Mouse (Mus musculus): ENCODE results near the gene Gm14180. TPM values are rescaled to one million over a fixed set of nuclear protein-coding genes. Genes with fewer than 3 reads are reported as not detected.
"Not testable (repeated sequence)": the region's sequence is repeated elsewhere in the genome, so short reads cannot be mapped to it uniquely, and the experiment has no call there.

Gene Gm14180
- total and polyA plus RNA-seq, 2 experiments from 2014 or later = not detected

DNA sequence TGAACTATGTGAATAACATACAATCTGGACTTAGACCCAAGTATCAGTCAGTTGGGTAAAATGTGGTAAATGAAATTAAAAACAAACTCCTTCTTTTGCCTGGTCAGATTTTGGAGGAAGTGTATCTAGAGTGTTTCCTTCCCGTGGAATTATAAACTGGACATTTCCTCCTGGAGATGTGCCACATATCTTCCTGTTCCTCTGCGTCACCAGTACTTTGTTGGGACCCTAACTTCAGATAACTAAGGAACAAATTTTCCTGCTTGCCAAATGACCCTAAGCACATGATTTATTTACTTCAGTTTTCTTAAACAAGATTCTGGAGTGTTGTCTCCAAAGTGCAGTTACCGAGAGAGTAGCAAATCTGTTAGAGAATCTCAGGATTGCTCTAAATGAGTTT is 9.9 kb upstream of the Gm14180 start:
- Histone ChIP-seq H3K4me3 (ENCODE audit: low read depth, low read length) (no peak overlapping the region), H3K36me3 (ENCODE audit: insufficient read depth, low read length) (no peaks in the 10 kb centered on the region), H3K4me2 (ENCODE audit: low read depth, low read length, poor library complexity, severe bottlenecking) (no peak overlapping the region), H3K27me3 (ENCODE audit: insufficient read depth, low read length) (no peaks in the 10 kb centered on the region), H3K9me3 (ENCODE audit: low read length) (no peaks in the 10 kb centered on the region), H3K27ac (ENCODE audit: low read depth, low read length) (no peak overlapping the region), H3K9ac (replicated peaks; ENCODE audit: low read length, poor library complexity, severe bottlenecking) (no peak overlapping the region), H3K4me1 (ENCODE audit: insufficient read depth, low read length) (no peaks in the 10 kb centered on the region)
- TF ChIP-seq CTCF (IDR thresholded peaks at IDR 0.05) = no peak
- ATAC-seq (ENCODE audit: low FRiP score) (no peak), DNase-seq (ENCODE audit: low spot score) (no peak)
- WGBS = 87% methylated on average over 3 of the region's 3 CpGs

DNA sequence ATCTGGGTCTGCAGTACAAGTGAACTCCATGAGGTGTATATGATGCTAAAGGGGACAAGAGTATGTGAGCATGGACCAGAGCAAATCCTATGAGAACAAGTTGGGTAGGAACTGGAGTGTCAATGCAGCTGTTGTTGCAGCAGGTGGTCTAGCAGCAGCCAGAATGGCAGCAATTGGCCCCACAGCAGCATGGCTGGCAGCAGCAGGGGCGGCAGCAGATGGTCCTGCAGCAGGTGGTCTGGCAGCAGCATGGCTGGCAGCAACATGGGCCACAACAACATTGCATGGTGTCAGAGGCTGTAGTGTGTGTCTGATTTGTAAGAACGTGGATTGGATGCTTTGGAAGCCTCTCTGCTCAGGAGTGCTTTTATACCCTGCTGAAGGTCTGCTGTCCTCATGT is 10.0 kb downstream of the Gm14180 start:
- ATAC-seq (ENCODE audit: low FRiP score) (no peak), DNase-seq (ENCODE audit: low spot score) (no peak)
- H3K4me1 ChIP-seq (ENCODE audit: insufficient read depth, low read length) = no peaks in the 10 kb centered on the region
- no peak overlapping the region for H3K4me2 ChIP-seq (ENCODE audit: low read depth, low read length, poor library complexity, severe bottlenecking)
- no peak for TF ChIP-seq CTCF (IDR thresholded peaks at IDR 0.05)
- no peaks in the 10 kb centered on the region for H3K9me3 ChIP-seq (ENCODE audit: low read length)
- no peak overlapping the region for H3K27ac ChIP-seq (ENCODE audit: low read depth, low read length)
- WGBS = 88% methylated on average over 2 of the region's 2 CpGs
- H3K36me3 ChIP-seq (ENCODE audit: insufficient read depth, low read length) = no peaks in the 10 kb centered on the region
- no peaks in the 10 kb centered on the region for H3K27me3 ChIP-seq (ENCODE audit: insufficient read depth, low read length)
- H3K9ac ChIP-seq (replicated peaks; ENCODE audit: low read length, poor library complexity, severe bottlenecking) = no peak overlapping the region
- no peak overlapping the region for H3K4me3 ChIP-seq (ENCODE audit: low read depth, low read length)

DNA sequence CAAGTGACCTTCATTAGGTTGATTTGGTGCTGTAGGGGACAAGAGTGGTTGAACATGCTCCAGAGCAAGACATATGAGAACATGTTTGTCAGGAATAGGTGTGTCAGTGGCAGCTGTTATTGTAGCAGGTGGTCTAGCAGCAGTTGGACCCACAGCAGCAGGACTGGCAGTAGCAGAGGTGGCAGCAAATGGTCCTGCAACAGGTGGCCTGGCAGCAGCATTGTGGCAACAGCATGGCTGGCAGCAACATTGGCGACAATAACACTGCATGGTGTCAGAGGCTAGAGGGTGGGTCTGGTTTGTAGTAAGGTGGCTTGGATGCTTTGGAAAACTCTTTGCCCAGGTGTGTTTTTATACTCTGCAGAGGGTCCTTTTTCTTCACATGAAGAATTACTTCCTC is 15.3 kb downstream of the Gm14180 start:
- Histone ChIP-seq H3K27me3 (ENCODE audit: insufficient read depth, low read length) (no peaks in the 10 kb centered on the region), H3K36me3 (ENCODE audit: insufficient read depth, low read length) (no peaks in the 10 kb centered on the region), H3K9ac (replicated peaks; ENCODE audit: low read length, poor library complexity, severe bottlenecking) (no peak overlapping the region), H3K9me3 (ENCODE audit: low read length) (no peaks in the 10 kb centered on the region), H3K4me1 (ENCODE audit: insufficient read depth, low read length) (no peaks in the 10 kb centered on the region), H3K4me3 (ENCODE audit: low read depth, low read length) (no peak overlapping the region), H3K27ac (ENCODE audit: low read depth, low read length) (no peak overlapping the region), H3K4me2 (ENCODE audit: low read depth, low read length, poor library complexity, severe bottlenecking) (no peak overlapping the region)
- DNase-seq (ENCODE audit: low spot score) = no peak
- no peak for ATAC-seq (ENCODE audit: low FRiP score)
- 95% methylated on average over 1 of the region's 1 CpGs for WGBS
- TF ChIP-seq CTCF (IDR thresholded peaks at IDR 0.05) = no peak

DNA sequence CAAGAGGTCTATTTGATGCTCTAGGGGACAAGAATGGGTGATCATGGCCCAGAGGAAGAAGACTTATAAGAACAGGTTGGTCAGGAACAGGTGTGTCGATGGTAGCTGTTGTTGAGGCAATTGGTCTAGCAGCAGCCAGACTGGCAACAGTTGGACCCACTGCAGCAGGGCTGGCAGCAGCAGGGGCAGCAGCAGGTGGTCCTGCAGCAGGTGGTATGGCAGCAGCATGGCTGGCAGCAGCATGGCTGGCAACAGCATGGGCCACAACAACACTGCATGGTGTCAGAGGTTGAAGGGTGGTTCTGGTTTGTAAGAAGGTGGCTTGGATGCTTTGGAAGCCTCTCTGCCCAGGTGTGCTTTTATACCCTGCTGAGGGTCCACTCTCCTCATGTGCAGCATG is 43.6 kb downstream of the Gm14180 start, which contains the start of gene Gm14190:
Gene Gm14190, minus strand, starts transcription at position 278 of the 400 bp plus-strand sequence.
- ATAC-seq (ENCODE audit: low FRiP score) (no peak), DNase-seq (ENCODE audit: low spot score) (no peak)
- no peak for TF ChIP-seq CTCF (IDR thresholded peaks at IDR 0.05)
- H3K4me1 ChIP-seq (ENCODE audit: insufficient read depth, low read length) = no peaks in the 10 kb centered on the region
- no peak within 1 kb of the TSS for H3K4me2 ChIP-seq (ENCODE audit: low read depth, low read length, poor library complexity, severe bottlenecking)
- 92% methylated on average over 1 of the region's 1 CpGs for WGBS
- H3K27ac ChIP-seq (ENCODE audit: low read depth, low read length) = no peak within 1 kb of the TSS
- H3K27me3 ChIP-seq (ENCODE audit: insufficient read depth, low read length) = no peaks in the 10 kb centered on the region
- H3K9ac ChIP-seq (replicated peaks; ENCODE audit: low read length, poor library complexity, severe bottlenecking) = no peak within 1 kb of the TSS
- H3K9me3 ChIP-seq (ENCODE audit: low read length) = no peaks in the 10 kb centered on the region
- H3K36me3 ChIP-seq (ENCODE audit: insufficient read depth, low read length) = no peaks in the 10 kb centered on the region
- no peak within 1 kb of the TSS for H3K4me3 ChIP-seq (ENCODE audit: low read depth, low read length)

DNA sequence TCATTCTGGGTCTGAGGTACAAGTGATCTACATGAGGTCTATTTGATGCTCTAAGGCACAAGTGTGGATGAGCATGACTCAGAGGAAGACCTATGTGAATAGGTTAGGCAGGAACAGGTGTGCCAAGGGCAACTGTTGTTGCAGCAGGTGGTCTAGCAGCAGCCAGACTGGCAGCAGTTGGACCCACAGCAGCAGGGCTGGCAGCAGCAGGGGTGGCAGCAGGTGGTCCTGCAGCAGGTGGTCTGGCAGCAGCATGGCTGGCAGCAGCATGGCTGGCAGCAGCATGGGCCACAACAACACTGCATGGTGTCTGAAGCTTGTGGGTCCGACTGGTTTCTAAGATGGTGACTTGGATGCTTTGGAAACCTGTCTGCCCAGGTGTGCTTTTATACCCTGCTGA is 48.9 kb downstream of the Gm14180 start:
- H3K9me3 ChIP-seq (ENCODE audit: low read length); DNase-seq (ENCODE audit: low spot score); ATAC-seq (ENCODE audit: low FRiP score); H3K4me2 ChIP-seq (ENCODE audit: low read depth, low read length, poor library complexity, severe bottlenecking); H3K4me3 ChIP-seq (ENCODE audit: low read depth, low read length); H3K36me3 ChIP-seq (ENCODE audit: insufficient read depth, low read length); H3K27me3 ChIP-seq (ENCODE audit: insufficient read depth, low read length); H3K27ac ChIP-seq (ENCODE audit: low read depth, low read length); H3K9ac ChIP-seq (replicated peaks; ENCODE audit: low read length, poor library complexity, severe bottlenecking); H3K4me1 ChIP-seq (ENCODE audit: insufficient read depth, low read length): not testable (repeated sequence)
- WGBS = 89% methylated on average over 1 of the region's 1 CpGs

Other genes starting within 250 kb of the Gm14180 start
Only the 30 nearest of the 41 such genes appear.
- not detected in 2 replicates for gene Krtap3-1, start 167.7 kb downstream of the Gm14180 start, total RNA-seq (2014; rRNA removed)
- not detected in 2 replicates for gene Krtap3-1, start 167.7 kb downstream of the Gm14180 start, polyA plus RNA-seq (2015; fragmentation: Nextera tagmentation; extraction: Ambion mirVana)
- not detected in 2 replicates for gene Krtap1-5, start 153.3 kb downstream of the Gm14180 start, total RNA-seq (2014; rRNA removed)
- gene Krtap1-5, start 153.3 kb downstream of the Gm14180 start, polyA plus RNA-seq (2015; fragmentation: Nextera tagmentation; extraction: Ambion mirVana) = not detected in 2 replicates
- not detected in 2 replicates for gene Krtap1-4, start 150.6 kb downstream of the Gm14180 start, total RNA-seq (2014; rRNA removed)
- not detected in 2 replicates for gene Krtap1-4, start 150.6 kb downstream of the Gm14180 start, polyA plus RNA-seq (2015; fragmentation: Nextera tagmentation; extraction: Ambion mirVana)
- gene Krtap1-3, start 143.0 kb downstream of the Gm14180 start, total RNA-seq (2014; rRNA removed) = not detected in 2 replicates
- gene Krtap1-3, start 143.0 kb downstream of the Gm14180 start, polyA plus RNA-seq (2015; fragmentation: Nextera tagmentation; extraction: Ambion mirVana) = not detected in 2 replicates
- not detected in 2 replicates for gene Krtap9-3, start 136.2 kb downstream of the Gm14180 start, total RNA-seq (2014; rRNA removed)
- not detected in 2 replicates for gene Krtap9-3, start 136.2 kb downstream of the Gm14180 start, polyA plus RNA-seq (2015; fragmentation: Nextera tagmentation; extraction: Ambion mirVana)
- gene Gm11938, start 131.0 kb downstream of the Gm14180 start, total RNA-seq (2014; rRNA removed) = not detected in 2 replicates
- gene Gm11938, start 131.0 kb downstream of the Gm14180 start, polyA plus RNA-seq (2015; fragmentation: Nextera tagmentation; extraction: Ambion mirVana) = not detected in 2 replicates
- gene Gm11937, start 124.1 kb downstream of the Gm14180 start, total RNA-seq (2014; rRNA removed) = not detected in 2 replicates
- gene Gm11937, start 124.1 kb downstream of the Gm14180 start, polyA plus RNA-seq (2015; fragmentation: Nextera tagmentation; extraction: Ambion mirVana) = not detected in 2 replicates
- not detected in 2 replicates for gene Krtap2-4, start 119.4 kb downstream of the Gm14180 start, total RNA-seq (2014; rRNA removed)
- gene Krtap2-4, start 119.4 kb downstream of the Gm14180 start, polyA plus RNA-seq (2015; fragmentation: Nextera tagmentation; extraction: Ambion mirVana) = not detected in 2 replicates
- not detected in 2 replicates for gene Gm11562, start 113.9 kb downstream of the Gm14180 start, total RNA-seq (2014; rRNA removed)
- gene Gm11562, start 113.9 kb downstream of the Gm14180 start, polyA plus RNA-seq (2015; fragmentation: Nextera tagmentation; extraction: Ambion mirVana) = not detected in 2 replicates
- gene Krtap4-1, start 106.1 kb downstream of the Gm14180 start, total RNA-seq (2014; rRNA removed) = not detected in 2 replicates
- not detected in 2 replicates for gene Krtap4-1, start 106.1 kb downstream of the Gm14180 start, polyA plus RNA-seq (2015; fragmentation: Nextera tagmentation; extraction: Ambion mirVana)
- gene Krtap4-2, start 99.2 kb downstream of the Gm14180 start, total RNA-seq (2014; rRNA removed) = not detected in 2 replicates
- gene Krtap4-2, start 99.2 kb downstream of the Gm14180 start, polyA plus RNA-seq (2015; fragmentation: Nextera tagmentation; extraction: Ambion mirVana) = not detected in 2 replicates
- not detected in 2 replicates for gene Krtap4-7, start 90.2 kb downstream of the Gm14180 start, total RNA-seq (2014; rRNA removed)
- gene Krtap4-7, start 90.2 kb downstream of the Gm14180 start, polyA plus RNA-seq (2015; fragmentation: Nextera tagmentation; extraction: Ambion mirVana) = not detected in 2 replicates
- not detected in 2 replicates for gene Gm11555, start 84.1 kb downstream of the Gm14180 start, total RNA-seq (2014; rRNA removed)
- gene Gm11555, start 84.1 kb downstream of the Gm14180 start, polyA plus RNA-seq (2015; fragmentation: Nextera tagmentation; extraction: Ambion mirVana) = not detected in 2 replicates
- not detected in 2 replicates for gene Gm11563, start 75.3 kb downstream of the Gm14180 start, total RNA-seq (2014; rRNA removed)
- gene Gm11563, start 75.3 kb downstream of the Gm14180 start, polyA plus RNA-seq (2015; fragmentation: Nextera tagmentation; extraction: Ambion mirVana) = not detected in 2 replicates
- not detected in 2 replicates for gene Krtap4-6, start 68.3 kb downstream of the Gm14180 start, total RNA-seq (2014; rRNA removed)
- not detected in 2 replicates for gene Krtap4-6, start 68.3 kb downstream of the Gm14180 start, polyA plus RNA-seq (2015; fragmentation: Nextera tagmentation; extraction: Ambion mirVana)
- gene Gm14190, start 43.5 kb downstream of the Gm14180 start, total RNA-seq (2014; rRNA removed) = not detected in 2 replicates
- not detected in 2 replicates for gene Gm14190, start 43.5 kb downstream of the Gm14180 start, polyA plus RNA-seq (2015; fragmentation: Nextera tagmentation; extraction: Ambion mirVana)
- gene Gm11595, start 38.6 kb upstream of the Gm14180 start, total RNA-seq (2014; rRNA removed) = not detected in 2 replicates
- gene Gm11595, start 38.6 kb upstream of the Gm14180 start, polyA plus RNA-seq (2015; fragmentation: Nextera tagmentation; extraction: Ambion mirVana) = not detected in 2 replicates
- not detected in 2 replicates for gene Krtap4-8, start 46.4 kb upstream of the Gm14180 start, total RNA-seq (2014; rRNA removed)
- gene Krtap4-8, start 46.4 kb upstream of the Gm14180 start, polyA plus RNA-seq (2015; fragmentation: Nextera tagmentation; extraction: Ambion mirVana) = not detected in 2 replicates
- not detected in 2 replicates for gene Krtap4-9, start 50.9 kb upstream of the Gm14180 start, total RNA-seq (2014; rRNA removed)
- gene Krtap4-9, start 50.9 kb upstream of the Gm14180 start, polyA plus RNA-seq (2015; fragmentation: Nextera tagmentation; extraction: Ambion mirVana) = not detected in 2 replicates
- gene Gm11596, start 59.2 kb upstream of the Gm14180 start, total RNA-seq (2014; rRNA removed) = not detected in 2 replicates
- not detected in 2 replicates for gene Gm11596, start 59.2 kb upstream of the Gm14180 start, polyA plus RNA-seq (2015; fragmentation: Nextera tagmentation; extraction: Ambion mirVana)
- not detected in 2 replicates for gene Gm11569, start 64.6 kb upstream of the Gm14180 start, total RNA-seq (2014; rRNA removed)
- gene Gm11569, start 64.6 kb upstream of the Gm14180 start, polyA plus RNA-seq (2015; fragmentation: Nextera tagmentation; extraction: Ambion mirVana) = not detected in 2 replicates
- gene Gm11554, start 70.2 kb upstream of the Gm14180 start, total RNA-seq (2014; rRNA removed) = not detected in 2 replicates
- not detected in 2 replicates for gene Gm11554, start 70.2 kb upstream of the Gm14180 start, polyA plus RNA-seq (2015; fragmentation: Nextera tagmentation; extraction: Ambion mirVana)
- not detected in 2 replicates for gene Krtap4-13, start 75.6 kb upstream of the Gm14180 start, total RNA-seq (2014; rRNA removed)
- not detected in 2 replicates for gene Krtap4-13, start 75.6 kb upstream of the Gm14180 start, polyA plus RNA-seq (2015; fragmentation: Nextera tagmentation; extraction: Ambion mirVana)
- gene Gm11564, start 81.4 kb upstream of the Gm14180 start, total RNA-seq (2014; rRNA removed) = not detected in 2 replicates
- gene Gm11564, start 81.4 kb upstream of the Gm14180 start, polyA plus RNA-seq (2015; fragmentation: Nextera tagmentation; extraction: Ambion mirVana) = not detected in 2 replicates
- gene 2300003K06Rik, start 103.8 kb upstream of the Gm14180 start, total RNA-seq (2014; rRNA removed) = not detected in 2 replicates
- not detected in 2 replicates for gene 2300003K06Rik, start 103.8 kb upstream of the Gm14180 start, polyA plus RNA-seq (2015; fragmentation: Nextera tagmentation; extraction: Ambion mirVana)
- not detected in 2 replicates for gene Krtap4-16, start 117.3 kb upstream of the Gm14180 start, total RNA-seq (2014; rRNA removed)
- gene Krtap4-16, start 117.3 kb upstream of the Gm14180 start, polyA plus RNA-seq (2015; fragmentation: Nextera tagmentation; extraction: Ambion mirVana) = not detected in 2 replicates
- gene Gm11568, start 123.6 kb upstream of the Gm14180 start, total RNA-seq (2014; rRNA removed) = not detected in 2 replicates
- not detected in 2 replicates for gene Gm11568, start 123.6 kb upstream of the Gm14180 start, polyA plus RNA-seq (2015; fragmentation: Nextera tagmentation; extraction: Ambion mirVana)
- not detected in 2 replicates for gene Gm11559, start 130.2 kb upstream of the Gm14180 start, total RNA-seq (2014; rRNA removed)
- gene Gm11559, start 130.2 kb upstream of the Gm14180 start, polyA plus RNA-seq (2015; fragmentation: Nextera tagmentation; extraction: Ambion mirVana) = not detected in 2 replicates
- not detected in 2 replicates for gene Krtap9-1, start 139.1 kb upstream of the Gm14180 start, total RNA-seq (2014; rRNA removed)
- not detected in 2 replicates for gene Krtap9-1, start 139.1 kb upstream of the Gm14180 start, polyA plus RNA-seq (2015; fragmentation: Nextera tagmentation; extraction: Ambion mirVana)
- gene Gm11567, start 144.9 kb upstream of the Gm14180 start, total RNA-seq (2014; rRNA removed) = not detected in 2 replicates
- gene Gm11567, start 144.9 kb upstream of the Gm14180 start, polyA plus RNA-seq (2015; fragmentation: Nextera tagmentation; extraction: Ambion mirVana) = not detected in 2 replicates

Measured in midbrain, postnatal 0 days (tissue).